Mouse (Mus musculus): ENCODE data around the gene Upb1. TPM values are rescaled to one million over a fixed set of nuclear protein-coding genes. Genes with fewer than 3 reads are reported as not detected.
"Not testable (repeated sequence)": the region's sequence is repeated elsewhere in the genome, so short reads cannot be mapped to it uniquely, and the experiment has no call there.

Upb1 gene
- under 1 TPM in 1 of 2 experiments, not detected in 1; 0.29 TPM for total RNA-seq (2021)
- long read RNA-seq, experiment 1: 0 reads
- long read RNA-seq, experiment 2: 0 reads

DNA sequence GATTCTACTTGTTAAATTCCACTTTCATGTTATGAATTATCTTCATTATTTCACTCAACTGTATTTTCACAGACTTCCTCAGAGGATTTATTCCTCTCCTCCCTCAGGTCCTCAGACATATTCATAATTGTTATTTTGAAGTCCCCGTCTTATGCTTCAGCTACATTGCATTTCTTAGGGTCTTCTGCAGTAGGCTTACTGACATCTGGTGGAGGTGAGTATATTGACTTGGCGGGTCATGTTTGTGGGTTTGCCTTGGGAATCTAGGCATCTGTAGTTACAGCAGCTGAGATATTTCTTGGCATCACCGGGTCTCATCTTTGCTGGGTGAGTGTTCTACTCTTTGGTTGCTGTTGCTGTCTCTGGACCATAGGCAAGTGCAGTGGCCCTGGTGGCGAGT is at the start of gene Upb1:
Gene Upb1 (plus strand): TSS at position 158 of the 400 bp plus-strand sequence.
- intact Hi-C loops (cut with DNase I; ENCODE audit: low total_unique reads): loop anchor here (5.0 kb wide), 1 partner anchor 129 kb away; no protein-coding TSS in a partner anchor
- DNase-seq: no peak

DNA sequence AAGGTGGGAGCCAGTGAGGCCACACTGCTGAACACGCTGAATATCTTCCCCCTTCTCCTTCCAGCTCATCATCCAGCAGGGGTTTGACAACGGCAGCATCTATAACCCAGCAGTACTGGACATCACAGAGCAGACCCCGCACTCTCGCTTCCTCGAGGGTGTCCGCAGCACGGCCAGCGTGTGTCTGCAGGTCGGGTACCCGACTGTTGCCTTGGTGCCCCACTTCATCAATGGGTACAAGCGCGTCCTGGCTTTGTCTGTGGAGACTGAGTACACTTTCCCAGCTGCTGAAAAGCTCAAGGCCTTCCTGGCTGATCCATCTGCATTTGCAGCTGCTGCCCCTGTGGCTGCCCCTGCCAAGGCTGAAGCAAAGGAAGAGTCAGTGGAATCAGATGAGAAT is 48.4 kb upstream of the Upb1 start:
- intact Hi-C loops (cut with DNase I; ENCODE audit: low total_unique reads): no loop called here

GRCm38 (mm10) chr10:75353838-75354241 is 47.1 kb upstream of the Upb1 start:
- intact Hi-C loops (cut with DNase I; ENCODE audit: low total_unique reads); DNase-seq: not testable (repeated sequence)

More for the DNA sequence above, 48.4 kb upstream of the Upb1 start:
- no peak for DNase-seq

DNA sequence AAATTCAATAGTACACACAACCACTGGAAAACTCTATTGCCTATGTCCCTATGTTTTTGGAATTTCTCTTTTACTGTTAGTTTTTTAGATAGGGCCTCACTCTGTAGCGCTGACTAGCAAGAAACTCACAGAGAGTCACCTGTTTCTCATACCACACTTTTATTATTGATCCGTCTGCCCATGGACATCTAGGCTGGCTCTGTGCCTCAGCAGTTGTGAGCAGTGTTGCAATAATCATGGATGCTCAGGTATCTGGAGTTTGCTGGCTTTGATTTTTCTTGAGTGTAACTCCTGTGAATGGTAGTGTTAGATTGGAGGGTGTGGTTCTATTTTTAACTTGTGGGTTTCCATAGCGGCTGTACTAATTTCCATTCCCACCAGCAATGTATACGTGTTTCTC is 45.6 kb upstream of the Upb1 start:
- intact Hi-C loops (cut with DNase I; ENCODE audit: low total_unique reads): no loop called here
- DNase-seq: no peak

- DNase-seq: peak; percentile 12
- intact Hi-C loops (cut with DNase I; ENCODE audit: low total_unique reads): not testable (repeated sequence)
Observed at GRCm38 (mm10) chr10:75364214-75364690, 36.7 kb upstream of the Upb1 start.

- intact Hi-C loops (cut with DNase I; ENCODE audit: low total_unique reads): no loop called here
- DNase-seq: no peak
Observed at GRCm38 (mm10) chr10:75364796-75365195, 36.1 kb upstream of the Upb1 start.

DNA sequence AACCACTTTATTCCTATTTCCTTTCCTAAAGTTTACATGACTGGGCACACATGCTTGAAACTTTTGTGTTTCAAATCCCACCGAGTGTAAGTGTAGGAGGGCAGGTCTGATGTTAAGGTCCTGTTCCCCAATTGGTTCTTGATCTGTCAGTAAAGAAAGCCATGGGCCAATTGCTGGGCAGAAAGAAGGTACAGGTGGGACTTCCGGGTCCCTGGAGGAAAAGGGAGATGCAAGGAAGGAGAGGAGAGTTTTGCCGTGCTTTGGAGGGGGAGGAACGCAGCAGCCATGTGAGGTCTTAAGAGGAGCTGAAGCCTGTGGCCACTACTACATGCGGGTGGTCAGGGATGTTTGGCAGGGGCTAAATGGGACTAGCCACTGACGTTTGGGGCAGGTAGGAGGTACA is 35.7 kb upstream of the Upb1 start:
- intact Hi-C loops (cut with DNase I; ENCODE audit: low total_unique reads): no loop called here
- no peak for DNase-seq

DNA sequence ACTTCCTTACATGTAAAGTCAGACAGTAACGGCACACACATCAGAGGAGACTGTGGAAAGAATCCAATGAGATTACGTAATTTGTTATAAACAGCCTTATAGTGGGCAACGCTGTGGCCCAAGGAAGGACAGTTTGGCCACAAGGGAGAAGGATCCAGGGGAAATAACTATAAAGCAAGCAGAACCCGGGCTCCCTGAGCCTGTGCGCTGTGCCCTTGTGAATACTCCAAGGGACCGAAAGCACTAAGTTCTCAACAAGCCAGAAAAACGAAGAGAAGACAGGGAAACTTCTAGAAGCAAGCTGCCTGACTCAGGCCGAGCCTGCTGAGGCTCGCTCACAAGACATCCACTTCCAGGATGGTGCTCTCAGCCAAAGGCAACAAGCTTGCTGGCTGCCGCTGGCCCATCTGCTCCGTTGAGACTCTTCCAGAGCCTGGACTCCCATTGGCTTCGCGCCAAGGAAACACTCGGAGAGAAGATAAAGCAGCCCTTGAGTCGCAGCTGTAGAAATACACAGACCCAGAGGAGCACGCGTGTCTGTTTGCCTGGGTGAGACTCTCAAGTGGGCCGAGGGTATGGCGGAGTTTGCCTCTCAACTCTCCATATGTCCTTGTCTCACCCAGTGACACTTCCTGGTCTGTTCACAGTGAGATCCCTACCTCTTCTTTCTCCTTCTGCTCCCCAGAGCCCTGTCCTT is 27.1 kb upstream of the Upb1 start:
- intact Hi-C loops (cut with DNase I; ENCODE audit: low total_unique reads): not testable (repeated sequence)
- peak; percentile 20 for DNase-seq

GRCm38 (mm10) chr10:75378688-75379087 is 22.2 kb upstream of the Upb1 start:
- DNase-seq: no peak
- intact Hi-C loops (cut with DNase I; ENCODE audit: low total_unique reads): no loop called here

GRCm38 (mm10) chr10:75390156-75390555 is 10.8 kb upstream of the Upb1 start:
- no peak for DNase-seq
- intact Hi-C loops (cut with DNase I; ENCODE audit: low total_unique reads): no loop called here

DNA sequence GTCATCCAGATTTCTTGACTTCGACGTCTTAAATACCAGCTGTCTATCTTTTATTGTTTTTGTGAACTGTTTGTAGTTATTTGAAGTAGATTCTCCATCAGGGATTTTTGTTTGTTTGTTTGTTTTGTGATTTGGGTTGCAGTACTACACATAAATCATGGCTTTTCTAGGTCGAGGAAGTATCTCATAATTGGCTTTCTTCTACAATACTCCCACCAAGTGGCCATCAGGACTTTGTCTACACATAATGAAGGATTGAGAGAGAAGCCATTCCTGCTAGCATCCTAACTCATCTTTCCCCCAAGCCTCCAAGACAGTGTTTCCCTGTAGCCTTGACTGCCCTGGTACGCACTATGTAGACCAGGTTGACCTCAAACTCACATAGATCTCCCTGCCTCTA is 10.1 kb upstream of the Upb1 start:
- intact Hi-C loops (cut with DNase I; ENCODE audit: low total_unique reads): no loop called here
- no peak for DNase-seq

DNA sequence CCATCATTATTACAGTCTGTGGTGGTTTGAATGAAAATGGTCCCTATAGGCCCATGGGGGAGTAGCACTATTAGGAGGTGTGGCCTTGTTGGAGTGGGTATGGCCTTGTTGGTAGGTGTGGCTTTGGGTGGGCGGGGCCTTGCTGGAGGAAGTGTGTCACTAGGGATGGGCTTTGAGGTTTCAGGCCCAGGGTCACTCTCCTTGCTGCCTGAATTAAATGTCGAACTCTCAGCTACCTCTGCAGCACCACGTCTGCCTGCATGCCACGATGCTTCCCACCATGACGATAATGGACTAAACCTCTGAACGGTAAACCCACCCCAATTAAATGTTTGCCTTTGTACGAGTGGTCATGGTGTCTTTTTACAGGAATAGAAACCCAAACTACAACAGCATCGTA is 6.1 kb upstream of the Upb1 start:
- no peak for DNase-seq
- intact Hi-C loops (cut with DNase I; ENCODE audit: low total_unique reads): no loop called here

DNA sequence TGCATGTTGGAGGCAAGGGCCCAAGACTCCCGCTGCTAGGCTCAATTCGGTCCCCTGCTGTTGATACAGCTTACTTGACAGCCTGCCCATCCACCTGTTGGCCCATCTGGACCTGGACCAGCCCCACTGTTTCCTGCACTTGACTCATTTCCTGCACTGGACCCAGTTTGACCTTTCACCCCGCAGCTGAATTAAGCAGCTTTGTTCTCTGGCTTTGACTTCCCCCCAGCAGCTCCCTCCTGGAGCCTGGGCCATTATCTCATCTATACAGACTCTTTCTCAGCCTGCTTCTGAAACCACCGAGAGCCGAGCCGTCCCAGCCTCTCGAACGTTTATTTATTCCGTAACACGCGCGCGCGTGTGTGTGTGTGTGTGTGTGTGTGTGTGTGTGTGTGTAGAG is 3.9 kb upstream of the Upb1 start:
- peak; percentile 41 for DNase-seq
- intact Hi-C loops (cut with DNase I; ENCODE audit: low total_unique reads): no loop called here

DNA sequence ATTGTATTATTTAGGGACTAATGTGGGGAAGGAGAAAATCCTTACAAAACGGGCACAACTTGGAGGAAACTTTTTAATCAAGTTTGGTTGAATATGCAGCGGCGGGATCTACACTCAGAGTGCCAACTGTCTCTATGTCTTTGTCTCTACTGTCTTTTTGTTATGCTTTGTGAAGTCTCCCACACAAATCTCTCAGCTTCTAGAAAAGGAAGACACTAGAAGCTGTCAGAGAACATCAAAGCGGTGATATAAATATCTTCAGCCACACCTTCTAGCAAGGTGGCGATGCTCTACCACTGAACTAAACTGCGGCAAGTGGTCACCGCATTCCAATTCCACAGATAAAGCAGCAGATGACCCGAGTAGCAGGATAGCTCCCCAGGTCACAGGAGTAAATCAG is 5.0 kb downstream of the Upb1 start:
- no peak for DNase-seq
- intact Hi-C loops (cut with DNase I; ENCODE audit: low total_unique reads): no loop called here

DNA sequence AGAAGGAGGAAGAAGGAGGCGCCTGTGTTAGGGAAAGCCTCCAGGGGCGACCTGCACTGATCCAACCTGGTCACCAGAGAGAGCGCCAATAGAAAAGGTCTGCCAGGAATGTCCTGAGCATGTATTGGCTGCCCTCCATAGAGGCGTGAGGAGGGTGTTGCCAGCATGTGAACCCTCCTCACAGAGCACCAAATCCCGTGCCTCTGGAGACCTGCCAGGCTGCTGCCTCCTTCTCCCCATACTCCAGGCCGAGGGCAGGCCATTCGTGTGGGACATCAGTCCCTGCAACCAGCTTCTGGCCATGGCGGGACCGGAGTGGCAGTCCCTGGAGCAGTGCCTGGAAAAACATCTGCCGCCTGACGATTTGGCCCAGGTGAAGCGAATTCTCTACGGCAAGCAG is 5.8 kb downstream of the Upb1 start:
- intact Hi-C loops (cut with DNase I; ENCODE audit: low total_unique reads): no loop called here
- peak; percentile 45 for DNase-seq

DNA sequence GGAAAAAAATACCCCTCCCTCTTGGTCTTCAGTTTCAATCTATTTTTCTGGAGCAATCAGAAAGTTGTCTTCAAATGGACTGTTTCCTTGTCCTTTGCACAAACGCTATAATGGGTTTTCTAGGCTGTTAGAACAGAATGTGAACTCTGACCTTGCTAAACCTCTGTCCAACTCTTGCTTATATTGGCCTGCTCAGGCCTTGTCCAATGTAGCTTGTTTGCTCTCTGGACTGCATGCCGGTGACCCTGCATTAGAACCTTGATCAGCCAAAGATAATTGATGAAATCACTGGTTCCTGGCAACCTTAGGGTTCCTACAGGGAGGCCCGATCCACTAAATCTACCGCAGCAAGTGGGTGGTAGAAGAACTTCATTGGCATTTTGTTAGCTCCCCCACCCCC is 6.8 kb downstream of the Upb1 start:
- intact Hi-C loops (cut with DNase I; ENCODE audit: low total_unique reads): no loop called here
- DNase-seq: no peak

GRCm38 (mm10) chr10:75411343-75412113 is 10.6 kb downstream of the Upb1 start:
- intact Hi-C loops (cut with DNase I; ENCODE audit: low total_unique reads): not testable (repeated sequence)

GRCm38 (mm10) chr10:75412114-75413103 is 11.5 kb downstream of the Upb1 start:
- intact Hi-C loops (cut with DNase I; ENCODE audit: low total_unique reads): no loop called here
- no peak for DNase-seq

More at GRCm38 (mm10) chr10:75411343-75412113, 10.6 kb downstream of the Upb1 start:
- not testable (repeated sequence) for DNase-seq

- no peak for DNase-seq
- intact Hi-C loops (cut with DNase I; ENCODE audit: low total_unique reads): no loop called here
Observed at GRCm38 (mm10) chr10:75414925-75415324, 14.0 kb downstream of the Upb1 start.
